Mouse (Mus musculus) cerebellum, adult (tissue): ENCODE data around the gene Egln1.

Experiments used
- ATAC-seq: cut with Nextera tagmentation; 2 replicates; pipeline ENCODE4 v1.9.2; 2017; ENCODE audit warnings: mild to moderate bottlenecking, moderate library complexity, mixed read lengths; ENCODE audit not compliant: insufficient number of reproducible peaks, low FRiP score, low TSS enrichment

Gene Egln1

DNA sequence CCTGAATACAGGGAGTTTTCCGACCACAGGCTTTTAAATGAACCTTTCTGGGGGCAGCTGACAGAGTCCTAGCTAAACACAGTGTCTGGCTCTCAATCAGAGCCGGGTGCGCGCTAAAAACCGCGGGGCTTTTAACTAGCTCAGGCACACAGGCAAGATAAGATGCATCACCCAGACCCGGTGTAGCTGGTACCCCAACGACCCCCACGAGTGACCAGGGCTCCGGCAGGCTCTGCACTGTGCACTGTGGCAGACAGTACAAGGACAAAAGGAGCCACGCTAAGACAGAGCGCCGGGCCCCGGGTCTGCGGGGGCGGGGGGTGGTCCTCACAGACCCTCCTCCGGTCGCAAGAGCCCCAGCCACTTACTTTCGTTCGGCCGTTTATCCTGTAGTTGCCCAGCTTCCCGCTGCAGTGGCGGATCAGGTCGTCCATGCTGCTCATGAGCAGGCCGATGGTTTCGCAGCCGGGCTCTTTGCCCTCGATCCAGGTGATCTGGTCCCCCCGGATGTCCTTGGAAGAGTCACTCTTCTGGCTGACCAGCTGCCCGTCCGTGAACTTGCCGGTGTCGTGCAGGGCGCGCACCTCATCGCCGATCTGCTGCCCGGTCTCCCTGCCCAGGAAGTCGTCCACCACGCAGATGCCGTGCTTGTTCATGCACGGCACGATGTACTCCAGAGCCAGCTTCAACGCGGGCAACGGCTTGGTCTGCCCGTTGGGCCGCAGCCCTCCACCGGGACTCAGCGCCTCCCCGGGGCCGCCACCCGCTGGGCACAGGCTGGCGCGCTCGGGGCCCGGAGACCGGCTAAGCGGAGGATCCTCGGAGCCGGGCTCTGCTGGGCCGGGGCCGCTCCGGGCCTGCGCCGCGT lies 1.0 kb downstream of the Egln1 start:
- peak; percentile 28; the same call in 1 of the 2 replicates for ATAC-seq

DNA sequence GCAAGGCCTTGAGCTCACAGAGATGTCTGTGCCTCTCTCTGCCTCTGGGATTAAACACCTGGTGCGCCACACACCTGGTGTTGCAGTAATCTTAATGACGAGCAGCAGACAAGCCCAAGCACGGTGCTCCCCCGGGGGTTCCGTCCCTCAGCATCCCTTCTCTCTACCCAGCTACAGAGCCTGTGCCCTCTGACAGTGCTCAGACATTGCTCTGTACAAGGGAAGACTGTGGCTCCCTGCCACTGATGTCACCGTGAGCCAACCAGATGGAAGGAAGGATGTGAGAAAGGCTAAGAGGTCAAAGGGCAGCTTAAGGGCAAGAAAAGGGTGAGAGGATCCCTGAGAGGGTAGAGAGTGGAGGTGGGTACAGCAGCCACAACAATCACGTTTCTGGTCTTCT lies 4.7 kb downstream of the Egln1 start:
- ATAC-seq: no peak

DNA sequence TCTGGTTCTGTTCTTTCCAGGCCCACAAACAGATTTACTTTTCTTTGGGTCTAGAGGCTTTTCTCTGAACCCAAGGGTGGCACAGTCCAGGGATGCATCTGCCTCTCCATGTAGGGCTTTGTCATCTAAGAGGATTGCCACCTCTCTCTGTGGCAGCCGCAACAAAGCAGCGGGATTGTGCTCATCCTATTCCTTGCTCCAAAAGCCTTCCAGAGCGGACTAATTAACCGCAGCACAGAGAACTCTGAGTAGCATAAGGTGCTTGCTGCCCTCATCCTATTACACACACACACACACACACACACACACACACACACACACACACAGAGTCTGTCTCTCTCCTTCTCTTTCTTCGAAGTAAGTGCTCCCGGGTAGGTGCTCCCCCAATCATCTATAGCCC lies 5.3 kb downstream of the Egln1 start:
- no peak for ATAC-seq

DNA sequence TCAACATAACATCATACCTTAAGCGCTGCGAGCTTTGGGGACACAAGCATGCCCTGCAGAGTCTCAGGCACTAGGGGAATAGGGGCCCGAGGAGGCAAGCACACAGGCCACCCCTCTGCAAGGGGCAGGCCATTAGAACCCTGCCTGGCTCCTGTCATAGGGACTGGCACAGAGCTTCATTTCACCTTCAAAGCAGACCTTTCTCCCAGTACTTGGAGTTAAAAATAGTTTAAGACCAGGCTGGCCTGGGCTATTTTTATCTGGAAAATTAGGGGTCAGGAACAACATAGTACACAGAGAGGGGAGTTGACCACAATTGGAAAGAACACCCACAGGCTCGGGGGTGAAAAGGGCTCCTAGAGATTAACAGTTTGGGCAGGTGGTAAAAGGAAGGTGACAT lies 11.8 kb downstream of the Egln1 start:
- ATAC-seq: no peak

DNA sequence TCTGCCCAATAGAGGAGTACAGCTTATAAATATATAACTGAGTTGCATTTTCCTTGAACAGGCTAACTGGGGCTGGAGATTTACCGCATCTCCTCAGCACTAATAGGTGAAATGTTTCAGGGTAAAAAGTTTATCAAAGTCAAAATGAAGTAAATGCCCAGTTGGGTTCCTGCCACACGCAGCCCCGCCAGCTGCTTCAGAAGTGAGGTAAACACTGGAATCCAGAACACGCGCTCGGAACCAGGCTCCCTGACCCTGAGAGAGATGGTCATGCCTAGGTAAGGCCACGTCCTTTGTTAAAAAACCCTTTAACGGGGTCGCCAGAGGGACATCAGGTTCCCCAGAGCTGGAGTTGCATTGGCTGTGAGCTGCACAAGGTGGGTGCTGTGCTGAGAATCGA lies 12.4 kb downstream of the Egln1 start:
- no peak for ATAC-seq

DNA sequence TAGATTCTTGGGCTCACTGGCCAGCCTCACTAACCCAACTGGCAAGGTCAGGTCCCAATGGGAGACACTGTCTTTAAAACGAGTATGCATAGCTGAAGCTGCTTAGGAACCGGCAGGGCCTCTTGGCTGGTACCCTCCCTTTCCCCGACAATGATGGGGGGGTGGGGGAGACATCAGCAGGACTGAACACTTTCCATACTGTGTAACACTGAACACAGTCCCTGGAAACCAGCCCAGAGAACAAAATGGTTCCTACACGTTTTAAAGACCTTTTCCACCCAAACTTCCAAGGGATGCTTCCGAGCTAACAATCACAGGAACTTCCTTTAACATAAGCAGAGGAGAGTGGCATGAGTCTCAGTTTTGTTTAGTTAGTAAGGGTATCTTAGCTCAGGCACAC lies 14.0 kb downstream of the Egln1 start:
- no peak for ATAC-seq

DNA sequence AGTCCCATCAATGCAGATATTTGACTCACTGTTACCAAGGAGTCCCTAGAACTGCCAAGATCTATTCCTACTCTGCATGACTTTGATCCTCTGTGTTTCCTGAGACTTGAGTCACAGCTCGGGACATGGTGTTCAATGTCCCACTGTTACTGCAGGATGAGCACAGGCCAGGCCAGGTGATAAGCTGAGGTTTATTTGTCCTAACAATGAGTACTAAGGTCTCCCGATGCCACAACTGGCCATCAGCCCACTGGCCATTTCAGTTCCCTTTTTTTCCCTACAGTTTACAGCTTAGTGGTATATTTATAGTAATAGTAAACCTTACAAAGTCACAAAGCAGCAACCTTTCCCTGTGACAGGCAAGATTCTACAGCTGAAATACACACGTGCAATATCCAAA lies 16.7 kb downstream of the Egln1 start:
- no peak for ATAC-seq

DNA sequence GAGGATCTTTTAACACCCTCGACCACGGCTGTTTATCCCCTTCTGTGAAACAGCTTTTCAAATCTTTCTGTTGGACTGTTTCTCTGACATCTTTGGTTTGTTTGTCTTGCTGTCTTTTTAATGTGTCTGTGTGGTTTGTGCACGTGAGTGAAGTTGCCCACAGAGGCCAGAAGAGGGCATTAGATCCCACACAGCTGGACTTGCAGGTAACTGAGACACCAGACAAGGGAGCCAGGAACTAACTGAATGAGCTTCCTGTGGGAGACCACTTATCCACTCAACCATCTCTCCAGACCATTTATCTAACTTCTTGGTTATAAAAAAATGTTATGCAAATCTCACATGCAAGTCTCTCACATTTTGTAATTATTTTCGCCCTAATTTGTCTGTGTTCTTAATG lies 18.5 kb downstream of the Egln1 start:
- no peak for ATAC-seq

DNA sequence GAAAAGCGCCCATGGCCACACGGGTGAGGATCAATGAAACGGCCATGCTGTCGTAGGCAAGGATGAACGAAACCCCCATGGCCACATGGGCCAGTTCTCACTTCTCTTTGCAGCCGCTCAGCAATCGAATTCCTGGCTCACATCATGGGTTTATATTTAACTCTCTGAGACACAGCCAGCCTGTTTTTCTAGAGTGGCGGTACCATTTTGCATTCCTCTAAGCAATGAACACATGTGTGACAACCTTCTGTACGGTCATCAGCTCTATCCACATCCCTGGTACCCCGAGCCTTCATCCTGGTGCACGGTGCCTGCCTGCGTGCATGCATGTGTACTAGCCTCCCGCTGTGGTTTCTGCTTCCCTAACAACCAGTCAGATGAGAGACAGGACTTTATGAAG lies 19.0 kb downstream of the Egln1 start:
- no peak for ATAC-seq

DNA sequence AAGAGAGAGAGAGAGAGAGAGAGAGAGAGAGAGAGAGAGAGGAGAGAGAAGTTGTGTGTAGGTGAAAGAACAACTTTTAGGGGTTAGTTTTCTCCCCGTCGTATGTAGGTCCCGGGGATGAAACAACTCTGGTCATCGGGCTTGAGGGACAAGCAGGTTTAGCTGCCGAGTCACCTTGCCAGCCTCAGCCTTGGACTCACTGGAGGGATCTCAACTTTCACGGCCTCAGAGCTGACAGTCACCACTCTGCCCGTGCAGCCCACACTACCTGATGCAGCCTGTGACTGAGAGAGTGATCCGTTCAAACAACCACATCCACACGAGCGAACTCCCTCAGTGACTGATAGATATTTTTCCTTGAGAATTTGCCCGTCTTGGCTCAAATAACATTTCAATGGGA lies 20.1 kb downstream of the Egln1 start:
- no peak for ATAC-seq

DNA sequence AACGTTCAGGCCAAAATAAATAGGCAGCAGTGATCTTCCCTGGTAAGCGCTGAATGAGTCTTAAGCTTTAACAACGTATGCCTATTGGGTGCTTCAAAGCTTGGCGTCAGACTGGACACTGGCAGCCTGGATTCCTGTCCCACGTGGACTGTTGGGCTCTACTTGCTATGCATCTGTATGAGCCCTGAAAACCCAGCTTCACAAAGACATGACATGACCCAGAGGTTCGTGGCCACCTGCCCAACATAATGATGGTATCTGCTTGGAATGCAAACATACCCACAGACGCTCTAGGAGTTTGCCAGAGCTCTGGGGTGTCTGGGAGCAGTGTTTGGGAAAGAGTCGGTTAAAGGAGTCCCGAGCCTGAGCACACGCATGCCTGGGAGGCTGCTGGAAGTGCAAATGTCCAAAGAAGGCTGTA lies 22.8 kb downstream of the Egln1 start:
- ATAC-seq: no peak

DNA sequence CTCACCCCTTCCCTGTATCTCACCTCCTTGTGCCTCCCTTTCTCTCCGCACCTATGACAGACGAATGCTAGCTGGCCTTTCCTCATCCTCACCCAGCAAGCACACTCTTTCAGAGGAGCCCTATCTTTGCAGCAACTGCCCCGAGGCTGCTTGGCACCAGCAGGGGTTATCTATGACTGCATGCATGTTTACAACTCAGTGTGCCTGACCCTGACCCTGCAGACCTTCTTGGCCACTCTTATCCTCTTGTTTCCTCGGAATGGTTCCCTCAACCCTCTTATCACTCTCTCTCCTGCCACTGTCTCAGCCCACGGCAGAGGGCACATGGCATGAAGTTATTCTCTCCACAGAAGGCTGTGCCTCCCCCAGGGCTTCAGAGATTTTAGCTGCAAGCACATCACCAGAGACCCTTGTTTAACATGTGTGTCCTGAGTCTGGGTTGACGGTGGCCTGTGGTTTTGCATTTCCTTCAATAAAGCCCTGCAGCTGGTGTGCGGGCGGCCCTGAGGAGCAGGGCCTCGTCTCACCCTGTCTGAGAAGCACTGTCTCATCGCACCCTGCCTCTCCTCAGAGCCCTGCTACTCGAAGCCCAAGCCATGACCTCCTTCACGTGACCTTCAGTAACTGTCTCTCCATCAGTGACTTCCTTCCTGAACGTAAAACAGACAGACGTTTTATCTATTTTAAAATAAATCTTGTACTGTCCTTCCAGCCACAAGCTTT lies 23.4 kb downstream of the Egln1 start:
- no peak for ATAC-seq

DNA sequence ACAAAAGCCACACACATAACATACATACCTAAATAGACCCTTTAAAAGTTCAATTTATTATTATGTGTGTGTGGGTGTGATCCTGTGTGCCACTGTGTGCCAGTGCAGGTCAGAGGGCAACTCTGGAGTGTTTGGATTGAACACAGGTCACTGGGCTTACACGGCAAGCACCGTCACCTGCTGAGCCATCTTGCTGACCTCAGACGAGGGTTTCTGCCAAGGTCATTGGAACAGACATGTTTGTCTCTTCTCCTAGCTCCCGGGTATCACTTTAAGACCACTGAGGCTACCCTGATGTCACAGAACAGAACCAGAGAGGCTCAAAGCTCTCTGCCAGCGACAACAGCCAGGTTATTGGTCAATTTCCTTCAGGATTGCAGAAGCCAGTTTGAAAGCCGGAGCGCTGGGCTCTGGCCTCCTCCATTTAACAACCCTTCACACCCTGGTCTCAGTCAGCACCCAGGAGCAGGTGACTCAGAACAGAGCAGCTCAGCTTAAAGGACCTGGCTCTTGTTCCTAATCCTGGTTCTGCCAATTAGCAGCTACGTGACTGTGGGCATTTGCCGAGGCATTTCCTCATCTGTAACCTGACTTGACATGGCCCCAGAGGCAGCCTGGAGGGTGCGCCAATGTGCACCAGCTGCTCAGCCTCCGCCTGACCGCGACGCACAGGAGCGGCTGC lies 25.0 kb downstream of the Egln1 start:
- ATAC-seq: no peak

DNA sequence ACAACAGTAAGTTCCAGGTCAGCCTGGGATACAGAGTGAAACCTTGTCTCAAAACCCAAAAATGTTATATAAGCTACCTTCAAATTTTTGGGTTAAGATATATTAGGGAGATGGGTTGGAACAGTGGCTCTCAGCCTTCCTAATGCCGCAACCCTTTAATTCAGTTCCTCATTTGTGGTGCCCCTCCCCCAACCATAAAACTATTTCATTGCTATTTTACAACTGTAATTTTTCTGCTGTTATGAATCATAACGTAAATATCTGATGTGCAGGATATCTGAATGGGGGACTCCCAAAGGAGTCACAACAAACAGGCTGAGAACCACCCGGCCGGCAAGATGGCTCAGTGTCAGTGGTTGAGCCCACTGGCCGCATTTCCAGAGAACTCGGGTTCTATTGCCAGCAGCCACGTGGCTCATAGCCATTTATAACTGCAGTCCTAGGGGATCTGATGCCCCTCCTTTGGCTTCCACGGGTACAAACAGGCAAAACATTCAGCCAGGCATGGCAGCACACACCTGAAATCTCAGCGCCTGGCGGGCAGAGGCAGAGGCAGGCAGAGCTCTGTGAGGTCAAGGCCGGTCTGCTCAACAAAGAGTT lies 26.5 kb downstream of the Egln1 start:
- ATAC-seq: no peak

DNA sequence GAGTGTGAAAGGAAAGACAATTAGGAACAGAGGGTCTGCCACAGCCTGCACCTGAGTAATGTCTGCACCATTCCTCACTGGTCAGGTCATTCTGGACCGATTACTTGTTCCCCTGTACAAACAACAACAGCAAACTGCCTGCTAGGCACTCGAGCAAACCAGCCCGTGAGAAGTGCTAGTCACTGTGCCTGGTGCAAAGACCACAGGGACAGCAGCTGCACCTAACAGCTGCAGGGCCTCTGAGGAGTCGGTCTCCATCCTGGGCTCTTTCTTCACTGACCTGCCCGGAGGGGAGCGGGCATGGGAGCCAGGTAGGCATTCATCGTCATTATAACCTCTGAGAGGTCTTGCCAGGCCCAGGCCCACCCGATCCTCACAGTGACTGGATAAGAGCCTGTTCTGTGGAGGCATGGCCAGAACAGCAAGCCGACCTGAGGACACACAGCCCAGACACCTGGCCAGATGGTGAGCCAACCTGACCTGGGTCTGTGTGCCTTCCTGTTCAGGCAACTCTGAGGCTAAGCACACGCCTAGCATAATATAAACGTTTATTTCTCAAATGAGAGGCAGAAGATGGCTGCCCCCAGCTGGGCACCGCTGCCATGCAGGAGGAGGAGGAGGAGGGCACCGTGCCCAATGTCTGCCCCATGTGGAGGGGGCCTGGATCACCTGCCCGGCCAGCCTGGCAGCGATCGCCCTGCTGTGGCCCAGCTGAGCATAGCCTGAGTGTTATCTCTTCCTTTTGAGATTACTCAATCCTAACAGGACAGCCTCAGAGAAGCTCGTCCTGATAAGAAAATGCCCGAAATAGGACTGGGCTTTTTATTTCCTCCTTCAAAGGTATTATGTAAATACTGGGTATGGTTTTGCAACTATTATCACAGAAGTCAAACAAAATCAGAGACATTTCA lies 27.5 kb downstream of the Egln1 start:
- ATAC-seq: no peak

DNA sequence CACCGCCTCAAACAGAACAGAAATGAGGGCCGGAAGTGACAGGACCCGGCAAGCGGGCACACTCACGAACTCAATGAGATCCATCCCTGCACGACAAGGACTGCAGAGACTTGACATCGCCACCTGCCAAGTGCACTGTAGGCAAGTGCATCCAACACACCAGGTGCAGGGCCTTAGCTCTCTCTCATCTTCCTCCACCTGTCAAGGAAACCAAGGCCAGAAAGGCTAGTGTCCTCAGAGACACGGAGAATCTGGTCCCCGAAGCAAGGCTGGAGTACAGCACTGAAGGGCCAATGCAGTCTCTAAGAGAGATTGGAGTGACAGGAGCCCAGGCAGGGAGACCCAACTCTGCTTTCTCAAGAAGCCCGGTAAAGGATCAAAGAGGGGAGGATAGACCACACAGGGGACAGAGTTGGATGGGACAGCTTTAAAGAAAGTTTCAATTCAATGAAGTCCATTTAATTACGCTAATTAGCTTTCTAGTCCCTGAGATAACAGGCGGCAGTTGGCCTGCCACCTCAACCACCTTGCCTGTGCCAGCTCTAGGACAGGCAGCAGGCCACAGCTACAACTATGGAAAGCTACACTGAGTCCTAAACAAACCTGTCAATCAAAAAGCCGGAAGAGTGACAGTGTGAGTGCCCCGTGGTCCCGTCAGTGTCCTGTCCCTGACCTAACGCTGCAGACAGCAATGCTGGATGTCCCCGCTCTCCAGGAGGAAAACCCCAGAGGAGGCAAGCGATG lies 31.2 kb downstream of the Egln1 start:
- no peak for ATAC-seq

DNA sequence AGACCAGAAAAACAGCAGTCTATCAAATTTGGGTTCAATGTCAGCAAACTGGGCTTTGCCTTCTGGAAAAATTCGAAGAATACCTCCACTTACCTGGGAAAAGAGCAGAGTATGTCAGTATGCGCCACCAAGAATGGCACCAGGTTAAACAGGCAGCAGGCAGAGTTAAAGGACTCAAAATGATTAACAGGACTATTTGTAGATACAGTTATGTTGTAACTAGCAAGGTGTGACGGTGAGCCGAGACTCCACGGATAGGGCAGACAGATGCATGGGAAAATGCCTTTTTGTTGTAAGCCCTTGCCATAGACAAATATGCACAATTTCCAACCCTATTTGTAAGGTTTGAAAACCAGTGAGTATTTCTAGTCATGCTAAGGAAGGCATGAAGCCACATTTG lies 35.1 kb downstream of the Egln1 start:
- no peak for ATAC-seq

DNA sequence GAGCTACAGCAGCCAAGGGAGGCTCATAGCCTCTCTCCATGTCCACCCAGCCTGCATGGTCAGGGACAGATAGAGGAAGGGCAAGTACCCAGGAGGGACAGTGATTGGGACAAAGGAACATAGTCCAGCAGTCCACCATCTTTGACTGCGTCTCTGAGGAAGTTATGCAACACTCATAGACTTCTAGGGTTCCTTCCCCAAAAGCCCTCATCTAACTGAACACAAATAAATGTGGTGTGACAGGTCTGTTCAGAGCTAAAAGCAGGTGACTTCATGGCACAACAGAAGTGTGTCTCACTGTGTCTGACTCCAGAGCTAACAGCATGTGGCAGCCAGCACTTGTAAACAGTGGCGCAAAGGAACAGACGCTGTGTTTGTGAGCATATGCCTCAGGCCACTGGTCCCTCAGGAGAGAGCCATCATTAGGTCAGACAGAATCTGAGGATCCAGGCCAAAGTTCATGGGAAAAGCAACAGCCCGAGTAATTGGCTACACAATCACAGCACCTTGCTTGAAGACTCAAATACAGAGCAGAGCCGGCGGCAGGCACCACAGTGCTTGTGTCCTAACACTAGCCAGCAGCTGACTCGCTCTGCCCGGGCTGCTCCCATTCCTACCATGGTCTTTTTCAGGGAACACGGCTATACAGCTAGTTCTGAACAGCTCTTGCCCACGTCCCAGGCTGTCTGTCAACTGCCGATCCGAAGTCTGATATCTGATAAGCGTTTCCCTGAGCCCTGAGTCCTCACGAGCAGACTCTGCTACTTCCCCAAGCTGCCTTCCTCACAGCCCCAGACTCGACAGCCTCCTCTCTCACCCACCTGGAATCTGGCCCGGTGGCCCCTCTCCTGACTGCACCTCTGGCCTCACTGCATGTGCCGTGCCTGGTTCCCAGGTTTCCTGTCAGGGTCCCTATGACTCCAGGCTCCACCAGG lies 36.9 kb downstream of the Egln1 start:
- ATAC-seq: no peak
